Comparison of ENCODE assay signal across 7 mouse cellular contexts in genomic region chr9:121445364-121445763, GRCm38 (mm10). TPM values are rescaled to one million over a fixed set of nuclear protein-coding genes. Genes with fewer than 3 reads are reported as not detected.
DNase-seq lines count a peak whose midpoint lies in the region.

No protein-coding gene starts in this region.

- peak; percentile 31 to 51 for DNase-seq in lung, adult 18-20 months
- no peak for DNase-seq in lung, postnatal 25 days (ENCODE audit: low spot score)
- DNase-seq in NIH3T3 (ENCODE audit: low read depth) (peak; percentile 45), liver (peak; percentile 77)
- DNase-seq in cerebellum, adult 9-10 months = peak; percentile 72
- DNase-seq in spleen, postnatal 4 days (ENCODE audit: low spot score in 2 of 2) = peak; percentile 70 to 82
- no peak for DNase-seq in gastrocnemius, postnatal 4 days (ENCODE audit: low spot score in 2 of 2)

RNA-seq across cellular contexts. Expression of gene Cck, which starts 50.1 kb away (rescaled TPM):
- total RNA-seq in gastrocnemius, postnatal 4 days (2021) = 1 to 10 TPM; 6.2 to 8.7 TPM

Comparison
In these comparisons a context has a peak if more than half of its experiments do, and no peak if none do; other contexts are left out.
1. DNase-seq: peak in lung, adult 18-20 months (2 of 2), NIH3T3 (single experiment), cerebellum, adult 9-10 months (single experiment), liver (single experiment) and spleen, postnatal 4 days (2 of 2); none in lung, postnatal 25 days (single experiment) and gastrocnemius, postnatal 4 days (0 of 2).